Mouse (Mus musculus) CH12.LX (cell line): ENCODE measurements at regions not wholly inside any gene's neighbourhood (a gene's known extent, or its start where the extent isn't known, plus 50 kb on each side); places are given as distances from the start of the nearest gene placed in this dataset.

Experiments used
- DNase-seq: peaks from one replicate; pipeline ENCODE4 v3.0.0-alpha.2; 2013; ENCODE audit errors: extremely low read depth
- H3K27ac ChIP-seq: 2 replicates; pipeline ENCODE4 v1.5.1; 2012; ENCODE audit warnings: low read depth, mild to moderate bottlenecking, control low read depth, moderate library complexity; ENCODE audit not compliant: insufficient read depth
- H3K27me3 ChIP-seq: replicated peaks from 2 replicates; pipeline ENCODE3; 2012; ENCODE audit warnings: inconsistent platforms
- H3K36me3 ChIP-seq, 2 experiments: replicated peaks in 1 of 2; 2 replicates each; pipeline versions ENCODE3 to v1.6.1; 2012; ENCODE audit warnings: inconsistent platforms in 1 of 2, low read length in 1 of 2, mild to moderate bottlenecking in 1 of 2, mixed read lengths in 1 of 2, moderate library complexity in 1 of 2; ENCODE audit not compliant: control insufficient read depth in 1 of 2, insufficient read depth in 1 of 2
- H3K4me1 ChIP-seq, 2 experiments: 2 replicates each; pipeline ENCODE4 v1.6.1; 2012; ENCODE audit warnings: inconsistent platforms in 1 of 2, moderate library complexity in 1 of 2; ENCODE audit not compliant: insufficient read depth in 2 of 2, control insufficient read depth in 1 of 2
- H3K4me2 ChIP-seq: 2 replicates; pipeline ENCODE4 v1.6.1; 2012; ENCODE audit warnings: low read depth, mild to moderate bottlenecking, control low read depth; ENCODE audit not compliant: poor library complexity, insufficient read depth, severe bottlenecking
- H3K4me3 ChIP-seq, 3 experiments: fragments of 150-350 bp in 1 of 3; sonication (generic) in 1 of 3; replicated peaks in 1 of 3; 2 replicates each; pipeline versions ENCODE3 to v1.5.1; 2011 to 2012; ENCODE audit warnings: low read depth in 2 of 3, low read length in 2 of 3, mild to moderate bottlenecking in 2 of 3, moderate library complexity in 2 of 3, control low read depth in 1 of 3, improper control_type of control experiment in 1 of 3, inconsistent platforms in 1 of 3, mixed read lengths in 1 of 3; ENCODE audit not compliant: poor library complexity in 1 of 3
- H3K79me2 ChIP-seq: replicated peaks from 2 replicates; pipeline ENCODE4 v1.6.1; 2012; ENCODE audit warnings: mild to moderate bottlenecking, moderate library complexity; ENCODE audit not compliant: control insufficient read depth, poor library complexity, insufficient read depth, severe bottlenecking; ENCODE audit errors: extremely low read depth
- H3K9ac ChIP-seq: 2 replicates; pipeline ENCODE4 v1.6.1; 2012; ENCODE audit warnings: low read depth, mild to moderate bottlenecking, control low read depth, moderate library complexity; ENCODE audit not compliant: insufficient read depth
- H3K9me3 ChIP-seq: replicated peaks from 2 replicates; pipeline ENCODE3; 2012; ENCODE audit warnings: low read length, inconsistent platforms, mixed read lengths
- BHLHE40 ChIP-seq: IDR thresholded peaks from 2 replicates; pipeline ENCODE4 v1.6.1; 2011; ENCODE audit warnings: mild to moderate bottlenecking, low read depth, low read length, improper control_type of control experiment
- EP300 ChIP-seq: IDR thresholded peaks from 2 replicates; pipeline ENCODE4 v1.6.1; 2011; ENCODE audit warnings: low read length, improper control_type of control experiment
- ETS1 ChIP-seq: conservative IDR thresholded peaks from 2 replicates; pipeline ENCODE4 v1.6.1; 2012; ENCODE audit warnings: low read depth, mild to moderate bottlenecking, inconsistent platforms, low read length, improper control_type of control experiment, moderate library complexity
- HCFC1 ChIP-seq: IDR thresholded peaks from 2 replicates; pipeline ENCODE4 v1.6.1; 2012; ENCODE audit warnings: low read depth, mild to moderate bottlenecking, inconsistent platforms, low read length, improper control_type of control experiment
- KAT2A ChIP-seq: IDR thresholded peaks from 2 replicates; pipeline ENCODE4 v1.6.1; 2012; ENCODE audit warnings: low read length, improper control_type of control experiment, inconsistent platforms; ENCODE audit not compliant: insufficient replicate concordance
- MAX ChIP-seq: IDR thresholded peaks from 2 replicates; pipeline ENCODE4 v1.6.1; 2011; ENCODE audit warnings: low read length, improper control_type of control experiment
- MAZ ChIP-seq: IDR thresholded peaks from 2 replicates; pipeline ENCODE4 v1.6.1; 2012; ENCODE audit warnings: low read depth, mild to moderate bottlenecking, inconsistent platforms, low read length, improper control_type of control experiment, moderate library complexity
- MEF2A ChIP-seq: IDR thresholded peaks from 2 replicates; pipeline ENCODE4 v1.6.1; 2014; ENCODE audit warnings: low read depth, mild to moderate bottlenecking, inconsistent platforms, low read length, improper control_type of control experiment, borderline replicate concordance
- MYC ChIP-seq: IDR thresholded peaks from 2 replicates; pipeline ENCODE4 v1.6.1; 2011; ENCODE audit warnings: low read depth, mild to moderate bottlenecking, improper control_type of control experiment, low read length
- NRF1 ChIP-seq: IDR thresholded peaks from 2 replicates; pipeline ENCODE4 v1.6.1; 2014; ENCODE audit warnings: low read depth, mild to moderate bottlenecking, inconsistent platforms, low read length, improper control_type of control experiment, moderate library complexity
- POLR2AphosphoS2 ChIP-seq: IDR thresholded peaks from 2 replicates; pipeline ENCODE4 v1.6.1; 2011; ENCODE audit warnings: low read depth, low read length, improper control_type of control experiment
- RCOR1 ChIP-seq: conservative IDR thresholded peaks from 2 replicates; pipeline ENCODE4 v1.6.1; 2012; ENCODE audit warnings: low read depth, mild to moderate bottlenecking, inconsistent platforms, low read length, improper control_type of control experiment
- SIN3A ChIP-seq: IDR thresholded peaks from 2 replicates; pipeline ENCODE4 v1.6.1; 2012; ENCODE audit warnings: low read length, improper control_type of control experiment, inconsistent platforms
- UBTF ChIP-seq: IDR thresholded peaks from 2 replicates; pipeline ENCODE4 v1.6.1; 2012; ENCODE audit warnings: low read depth, mild to moderate bottlenecking, inconsistent platforms, low read length, improper control_type of control experiment, moderate library complexity
- USF1 ChIP-seq: IDR thresholded peaks from 2 replicates; pipeline ENCODE4 v1.6.1; 2014; ENCODE audit warnings: low read depth, mild to moderate bottlenecking, inconsistent platforms, low read length, improper control_type of control experiment
- USF2 ChIP-seq: conservative IDR thresholded peaks from 2 replicates; pipeline ENCODE4 v1.6.1; 2011; ENCODE audit warnings: low read depth, low read length, improper control_type of control experiment
- ZMIZ1 ChIP-seq: IDR thresholded peaks from 2 replicates; pipeline ENCODE4 v1.6.1; 2012; ENCODE audit warnings: low read depth, mild to moderate bottlenecking, inconsistent platforms, low read length, improper control_type of control experiment
- ZNF384 ChIP-seq: IDR thresholded peaks from 2 replicates; pipeline ENCODE4 v1.6.1; 2012; ENCODE audit warnings: low read depth, low read length, improper control_type of control experiment, inconsistent platforms
- dilution Hi-C: fragments of 300-500 bp; cut with MboI; formaldehyde crosslinking; loops from 2 replicates; pipeline ENCODE4 v1.14.3; 2020; ENCODE audit warnings: low sequenced_read_pairs; ENCODE audit not compliant: extremely low pct_unique_long_range_greater_than_20kb, extremely low pct_ligation_motif_present
- in situ Hi-C: fragments of 300-500 bp; cut with MboI; formaldehyde crosslinking; loops from 3 replicates; pipeline ENCODE4 v1.14.3; 2019; ENCODE audit warnings: low sequenced_read_pairs, low pct_ligation_motif_present, low pct_unique_long_range_greater_than_20kb, mixed read lengths

GRCm38 (mm10) chr3:143016758-143017157 is 135.0 kb upstream of the Pkn2 start:
- dilution Hi-C loops = no loop called here
- H3K4me1 ChIP-seq = peaks cover 5 to 22% of the 10 kb centered on the region in 2 experiments; a peak in 3 of 4 replicates
- no peaks in the 10 kb centered on the region for H3K9me3 ChIP-seq
- no peak overlapping the region for H3K4me3 ChIP-seq
- H3K9ac ChIP-seq = no peak overlapping the region
- no peak for DNase-seq
- in situ Hi-C loops = no loop called here
- H3K36me3 ChIP-seq = no peaks in the 10 kb centered on the region
- H3K79me2 ChIP-seq = no peaks in the 10 kb centered on the region
- TF ChIP-seq MAX (no peak), USF1 (no peak), HCFC1 (no peak), SIN3A (no peak), ZMIZ1 (no peak), ETS1 (no peak), ZNF384 (no peak), USF2 (no peak), UBTF (no peak), BHLHE40 (no peak), MYC (no peak), POLR2AphosphoS2 (no peak), RCOR1 (no peak), KAT2A (no peak), EP300 (no peak), MEF2A (no peak), NRF1 (no peak), MAZ (no peak)
- TF ChIP-seq, all 38 proteins: peak for 0
- no peak overlapping the region for H3K27ac ChIP-seq
- no peak overlapping the region for H3K4me2 ChIP-seq
- H3K27me3 ChIP-seq = no peaks in the 10 kb centered on the region

DNA sequence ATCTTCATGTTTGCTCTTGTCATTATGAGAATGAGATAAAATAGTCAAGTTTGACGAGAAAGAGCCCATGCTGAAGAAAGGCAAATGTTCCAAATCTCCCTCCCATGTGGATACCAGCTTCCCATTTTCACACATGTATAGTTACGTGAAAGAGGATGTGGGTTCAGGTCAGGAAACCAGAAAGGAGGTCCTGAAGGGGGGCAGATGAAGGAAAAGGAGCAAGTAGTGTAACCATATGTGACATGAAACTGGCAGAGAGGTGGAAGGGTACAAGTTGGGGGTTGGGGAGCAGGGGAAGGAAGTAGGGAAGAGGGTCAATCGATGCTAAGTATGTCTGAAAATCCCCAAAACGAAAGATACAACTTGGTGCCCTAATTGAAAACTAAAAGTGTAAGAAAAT is 132.6 kb upstream of the Pkn2 start:
- peak; percentile 12 for DNase-seq
- dilution Hi-C loops = no loop called here

More for the DNA sequence above, 132.6 kb upstream of the Pkn2 start:
- H3K4me1 ChIP-seq = peaks cover 5 to 21% of the 10 kb centered on the region in 2 experiments; a peak in 3 of 4 replicates
- in situ Hi-C loops = no loop called here
- H3K9ac ChIP-seq = no peak overlapping the region
- H3K27ac ChIP-seq = no peak overlapping the region
- no peak for TF ChIP-seq MAX
- TF ChIP-seq EP300 = 0 out of 2 replicates have a peak, but pooled peaks have one; percentile 6
- no peaks in the 10 kb centered on the region for H3K27me3 ChIP-seq
- H3K36me3 ChIP-seq = no peaks in the 10 kb centered on the region
- H3K9me3 ChIP-seq = no peaks in the 10 kb centered on the region
- H3K79me2 ChIP-seq = no peaks in the 10 kb centered on the region
- no peak overlapping the region for H3K4me3 ChIP-seq
- H3K4me2 ChIP-seq = 0 out of 2 replicates have a peak overlapping the region, but pooled peaks have one; percentile 1
